Mouse (Mus musculus) ZHBTc4 (cell line): ENCODE measurements at regions not wholly inside any gene's neighbourhood (a gene's known extent, or its start where the extent isn't known, plus 50 kb on each side); places are given as distances from the start of the nearest gene placed in this dataset.

Experiments
- DNase-seq: peaks from one replicate; pipeline ENCODE4 v3.0.0-alpha.2; 2011; ENCODE audit warnings: low read depth, low spot score

- DNase-seq: no peak
These were observed 191.5 kb upstream of the 9630041A04Rik start for GRCm38 (mm10) chr9:101670111-101670510.

- no peak for DNase-seq
These were observed 211.8 kb upstream of the 9630041A04Rik start for GRCm38 (mm10) chr9:101649816-101650215.

- no peak for DNase-seq
These were observed 220.1 kb upstream of the 9630041A04Rik start for GRCm38 (mm10) chr9:101641524-101641923.

GRCm38 (mm10) chr9:101640598-101640997 lies 221.0 kb upstream of the 9630041A04Rik start:
- DNase-seq: no peak

GRCm38 (mm10) chr9:101616261-101616660 lies 245.4 kb upstream of the 9630041A04Rik start:
- no peak for DNase-seq

GRCm38 (mm10) chr9:101615176-101615575 lies 246.5 kb upstream of the 9630041A04Rik start:
- no peak for DNase-seq

- DNase-seq: no peak
These were observed 247.7 kb upstream of the 9630041A04Rik start for GRCm38 (mm10) chr9:101613933-101614332.

GRCm38 (mm10) chr9:101613471-101613870 lies 248.2 kb upstream of the 9630041A04Rik start:
- no peak for DNase-seq

GRCm38 (mm10) chr9:101612971-101613370 lies 248.7 kb upstream of the 9630041A04Rik start:
- DNase-seq: no peak

GRCm38 (mm10) chr9:101612571-101612970 lies 249.1 kb upstream of the 9630041A04Rik start:
- no peak for DNase-seq

GRCm38 (mm10) chr9:101611481-101611880 lies 250.2 kb upstream of the 9630041A04Rik start:
- DNase-seq: peak; percentile 69

- DNase-seq: no peak
These were observed 250.7 kb upstream of the 9630041A04Rik start for GRCm38 (mm10) chr9:101610806-101611443.

- no peak for DNase-seq
These were observed 251.3 kb upstream of the 9630041A04Rik start for GRCm38 (mm10) chr9:101610338-101610737.

- no peak for DNase-seq
These were observed 258.8 kb upstream of the 9630041A04Rik start for GRCm38 (mm10) chr9:101602799-101603198.

GRCm38 (mm10) chr9:101596898-101597297 lies 264.7 kb upstream of the 9630041A04Rik start:
- DNase-seq: no peak

GRCm38 (mm10) chr9:101595101-101595650 lies 266.5 kb upstream of the 9630041A04Rik start:
- no peak for DNase-seq

GRCm38 (mm10) chr9:101592621-101593020 lies 269.0 kb upstream of the 9630041A04Rik start:
- DNase-seq: no peak

GRCm38 (mm10) chr9:101591681-101592080 lies 270.0 kb upstream of the 9630041A04Rik start:
- no peak for DNase-seq

GRCm38 (mm10) chr9:101590310-101590709 lies 271.3 kb upstream of the 9630041A04Rik start:
- no peak for DNase-seq

GRCm38 (mm10) chr9:101581064-101581463 lies 280.6 kb upstream of the 9630041A04Rik start:
- no peak for DNase-seq

- DNase-seq: peak; percentile 52
These were observed 290.9 kb upstream of the 9630041A04Rik start for GRCm38 (mm10) chr9:101570714-101571113.

GRCm38 (mm10) chr9:101563196-101563595 lies 298.4 kb upstream of the 9630041A04Rik start:
- DNase-seq: no peak

GRCm38 (mm10) chr9:101559366-101559765 lies 302.3 kb upstream of the 9630041A04Rik start:
- no peak for DNase-seq
